Mouse (Mus musculus): Measurements from ENCODE around the gene Fam102a. TPM values are rescaled to one million over a fixed set of nuclear protein-coding genes. Genes with fewer than 3 reads are reported as not detected.
A peak's percentile ranks its signal among the peaks of the same experiment; 100 is the strongest.
"Not testable (repeated sequence)": the region's sequence is repeated elsewhere in the genome, so short reads cannot be mapped to it uniquely, and the experiment has no call there.

The Fam102a gene
- 10 to 100 TPM in 1 of 2 experiments, 1 to 10 TPM in 1; 9.9 to 11.0 TPM for total RNA-seq (2021)

DNA sequence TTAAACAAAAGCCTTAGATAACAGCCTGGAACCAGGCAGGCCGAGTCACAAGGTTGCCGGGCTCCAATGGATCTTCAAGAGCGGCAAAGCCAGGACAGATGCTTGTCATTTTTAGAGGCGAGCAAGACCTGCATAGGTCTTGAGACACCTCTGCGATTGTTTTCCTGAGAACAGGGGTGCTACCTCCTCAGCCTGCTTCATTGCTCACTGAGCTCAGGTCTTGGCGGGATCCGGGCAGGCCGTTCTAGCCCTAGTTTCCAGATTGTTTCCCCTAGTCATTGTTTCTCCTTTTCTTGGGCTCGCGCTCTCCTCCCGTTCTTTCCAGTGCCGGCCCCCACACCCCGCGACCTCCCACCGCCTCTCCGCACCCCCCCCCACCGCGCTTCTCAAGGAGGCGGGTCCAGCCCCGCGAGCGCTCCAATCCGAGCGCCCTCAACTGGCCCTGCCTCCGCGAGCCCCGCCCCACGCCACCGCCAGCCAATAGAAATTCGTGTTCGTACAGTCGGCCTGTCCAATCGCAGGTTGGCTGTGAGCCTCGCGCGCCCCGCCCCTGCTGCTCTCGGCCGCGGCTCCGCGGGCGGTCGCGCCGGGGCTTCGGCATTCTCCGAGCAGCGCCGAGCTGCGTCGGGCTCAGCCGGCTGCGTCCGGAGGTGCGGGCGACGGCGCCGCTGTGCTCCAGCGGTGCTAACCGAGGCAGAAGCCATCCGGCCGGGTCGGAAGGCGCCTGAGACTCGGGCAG lies at the start of gene Fam102a:
Fam102a (plus strand) TSS at position 600 of the 739 bp plus-strand sequence.
- peak; percentile 100 for DNase-seq

DNA sequence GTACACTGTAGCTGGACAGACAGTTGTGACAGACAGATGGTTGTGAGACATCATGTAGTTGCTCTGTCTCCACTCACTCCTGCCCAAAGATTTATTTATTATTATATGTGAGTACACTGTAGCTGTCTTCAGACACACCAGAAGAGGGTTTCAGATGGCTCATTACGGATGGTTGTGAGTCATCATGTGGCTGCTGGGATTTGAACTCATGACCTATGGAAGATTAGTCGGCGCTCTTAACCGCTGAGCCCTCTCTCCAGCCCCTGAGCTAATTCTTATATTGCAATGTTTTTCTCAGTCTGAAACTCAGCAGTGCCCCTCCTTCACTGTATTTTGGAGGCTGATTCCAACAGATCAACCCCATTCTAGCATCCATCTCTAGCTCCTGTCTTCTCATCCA lies 49.4 kb upstream of the Fam102a start:
- no peak for DNase-seq

DNA sequence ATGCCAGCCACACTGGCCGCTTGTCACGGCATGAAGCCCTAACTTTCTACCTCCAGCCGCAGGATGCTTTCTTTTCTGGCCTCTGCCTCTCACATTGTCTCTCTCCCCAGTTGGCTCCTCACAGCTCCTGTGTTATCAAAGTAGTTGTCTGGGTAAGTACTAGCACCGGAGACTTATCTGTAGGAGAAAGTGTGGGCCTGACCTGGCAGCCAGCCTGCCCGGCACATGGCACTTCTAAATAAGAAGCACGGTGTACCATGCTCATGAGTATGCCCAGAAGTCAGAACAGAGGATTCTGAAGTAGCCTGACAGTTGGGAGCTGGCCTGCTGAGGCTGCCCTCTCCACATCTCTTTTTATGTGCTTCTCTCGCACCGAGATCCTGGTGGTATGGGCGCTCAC lies 49.0 kb upstream of the Fam102a start:
- no peak for DNase-seq

DNA sequence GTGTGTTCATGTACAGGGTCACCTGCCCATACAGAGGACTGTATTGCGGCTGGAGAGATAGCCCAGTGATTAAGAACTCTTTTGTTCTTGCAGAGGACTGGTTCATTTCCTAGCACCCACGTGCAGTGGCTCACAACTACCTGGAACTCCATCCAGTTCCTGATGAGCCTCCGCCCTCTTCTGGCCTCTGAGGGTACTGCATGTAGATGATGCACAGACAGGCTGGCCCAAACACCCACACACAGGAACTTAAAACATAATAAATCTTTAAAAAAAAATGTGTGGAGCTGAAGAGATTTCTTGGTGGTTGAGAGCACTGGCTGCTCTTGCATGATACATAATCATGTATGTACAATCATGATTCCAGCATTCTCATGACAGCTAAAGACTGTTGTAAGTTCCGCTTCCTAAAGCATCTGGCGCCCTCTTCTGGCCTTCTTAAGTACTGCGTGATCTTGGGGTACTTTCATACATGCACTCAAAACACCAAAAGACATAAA lies 48.0 kb upstream of the Fam102a start:
- peak; percentile 97 for DNase-seq

DNA sequence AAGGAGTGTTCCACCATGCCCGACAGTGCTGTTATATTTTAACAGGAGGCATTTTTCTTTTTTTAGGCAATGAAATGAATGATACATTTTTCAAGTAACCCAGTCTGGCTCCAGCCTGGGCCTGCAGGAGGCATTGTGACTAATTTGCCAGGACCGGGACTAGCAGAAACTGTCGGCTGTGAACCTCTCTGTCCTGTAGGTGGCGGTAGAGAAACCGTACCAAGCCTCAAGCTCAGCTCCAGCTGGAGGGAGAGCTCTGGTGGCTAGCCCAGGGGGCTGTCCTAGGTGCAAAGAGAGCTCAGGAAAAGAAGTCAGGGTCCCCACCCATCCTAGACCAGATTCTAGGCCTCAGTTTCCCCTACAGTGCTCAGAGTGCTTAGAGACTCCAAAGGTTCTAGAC lies 46.5 kb upstream of the Fam102a start:
- peak; percentile 89 for DNase-seq

DNA sequence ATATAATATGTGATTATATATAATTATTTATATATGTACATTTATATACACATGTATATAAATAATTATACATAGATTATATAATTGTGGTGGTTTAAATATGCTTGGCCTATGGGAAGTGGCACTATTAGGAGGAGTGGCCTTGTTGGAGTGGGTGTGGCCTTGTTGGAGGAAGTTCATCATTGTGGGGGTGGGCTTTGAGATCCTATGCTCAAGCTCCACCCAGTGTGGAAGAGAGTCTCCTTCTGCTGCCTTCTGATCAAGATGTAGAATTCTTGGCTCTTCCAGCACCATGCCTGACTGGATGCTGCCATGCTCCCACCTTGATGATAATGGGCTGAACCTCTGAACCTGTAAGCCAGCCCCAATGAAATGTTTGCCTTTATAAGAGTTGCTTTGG lies 44.4 kb upstream of the Fam102a start:
- DNase-seq = not testable (repeated sequence)

DNA sequence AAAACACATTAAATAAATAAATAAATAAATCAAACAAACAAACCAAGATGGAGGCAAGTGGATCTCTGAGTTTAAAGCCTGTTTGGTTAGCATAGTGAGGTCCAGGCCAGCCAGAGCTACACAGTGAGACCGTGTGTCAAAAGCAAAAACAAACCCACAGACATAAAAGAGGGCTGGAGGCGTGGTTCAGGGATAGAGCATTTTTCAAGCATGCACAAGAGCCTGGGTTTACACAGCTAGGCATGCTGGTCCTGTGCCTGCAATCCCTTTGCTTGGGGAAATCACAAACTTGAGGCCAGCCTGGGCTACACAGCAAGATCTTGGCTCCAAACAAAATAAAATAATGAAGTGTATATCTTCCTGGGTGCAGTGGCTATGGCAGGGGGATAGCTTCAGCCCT lies 42.5 kb upstream of the Fam102a start:
- DNase-seq = no peak

DNA sequence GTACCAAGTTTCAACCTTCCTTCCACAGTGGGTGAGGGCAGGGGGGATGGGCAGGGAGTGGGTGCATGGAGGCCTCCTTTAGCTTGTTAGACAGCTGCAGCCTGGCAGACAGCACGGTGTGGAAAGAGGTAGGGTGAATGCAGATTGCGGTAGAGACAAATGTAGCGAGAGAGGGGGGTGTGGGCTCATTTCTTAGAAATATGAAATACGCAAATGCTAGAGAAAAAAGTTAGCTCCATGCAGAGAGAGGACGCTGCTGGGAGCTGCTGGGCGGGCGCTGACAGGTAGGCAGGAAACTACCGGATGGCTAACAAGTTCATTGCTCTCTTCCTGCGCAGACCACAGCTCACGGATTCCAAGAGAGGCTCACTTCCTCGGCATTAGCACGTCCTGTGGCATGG lies 41.8 kb upstream of the Fam102a start:
- no peak for DNase-seq

DNA sequence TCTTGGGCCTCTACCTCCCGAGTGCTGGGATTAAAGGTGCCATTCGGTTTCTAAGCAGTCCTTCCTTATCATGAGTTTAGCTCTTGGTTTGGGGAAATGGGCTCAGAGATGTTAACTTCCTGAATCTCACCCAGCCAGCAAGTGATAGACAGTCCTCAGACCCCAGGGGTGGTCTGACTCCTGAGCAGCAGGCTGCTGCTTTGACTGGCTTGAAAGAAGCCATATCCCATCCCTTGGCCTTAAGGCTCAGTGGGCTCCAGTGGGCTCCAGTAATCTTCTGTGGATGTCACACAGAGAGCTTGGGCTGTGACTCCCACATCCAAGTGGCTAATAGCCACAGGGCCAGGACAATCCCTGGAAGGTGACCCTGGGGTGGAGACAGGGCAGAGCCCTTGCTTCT lies 40.6 kb upstream of the Fam102a start:
- DNase-seq = no peak

DNA sequence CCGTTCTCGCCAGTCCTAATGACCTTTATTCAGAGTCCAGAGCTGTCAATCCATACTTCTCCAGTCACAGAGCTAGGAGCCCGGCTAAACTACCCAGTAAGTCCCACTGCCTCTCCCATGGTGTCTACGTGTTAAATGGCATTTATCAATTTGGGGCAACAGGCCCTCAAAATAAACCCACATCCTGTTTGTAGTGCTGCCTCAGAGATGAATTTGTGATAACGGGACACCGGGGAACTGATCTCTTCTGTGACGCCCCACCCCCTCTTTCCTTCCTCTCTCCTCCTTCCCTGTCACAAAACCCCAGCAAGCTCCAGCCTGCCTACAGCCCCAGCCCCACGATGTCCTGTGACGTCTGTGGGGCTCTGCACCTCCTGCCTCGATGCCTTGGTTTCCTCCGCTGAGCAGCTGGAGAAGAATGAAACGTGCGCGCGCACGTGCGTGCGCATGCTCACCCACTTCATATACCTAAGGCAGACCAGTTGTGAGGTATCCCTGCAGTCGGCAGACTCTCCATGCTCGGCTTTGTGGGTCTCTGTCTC lies 39.9 kb upstream of the Fam102a start:
- no peak for DNase-seq

DNA sequence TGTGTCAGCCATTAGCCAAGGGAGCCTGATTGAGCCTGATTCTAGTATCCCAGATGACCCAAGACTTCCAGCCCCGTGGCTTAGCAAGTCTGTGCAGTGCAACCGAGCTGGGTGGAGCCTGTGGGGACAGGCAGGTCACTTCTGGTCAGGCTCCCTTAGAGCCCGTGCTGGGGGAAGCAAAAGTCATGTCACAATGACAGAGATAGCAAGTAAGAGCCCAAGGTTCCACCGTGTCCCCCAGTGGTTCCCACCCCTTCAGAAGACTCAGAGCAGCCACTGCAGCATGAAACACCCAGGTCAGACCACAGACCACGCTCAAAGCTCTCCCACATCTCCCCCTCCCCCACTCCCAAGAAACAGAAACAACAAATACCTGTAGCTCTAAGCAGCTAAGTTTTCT lies 38.9 kb upstream of the Fam102a start:
- no peak for DNase-seq

DNA sequence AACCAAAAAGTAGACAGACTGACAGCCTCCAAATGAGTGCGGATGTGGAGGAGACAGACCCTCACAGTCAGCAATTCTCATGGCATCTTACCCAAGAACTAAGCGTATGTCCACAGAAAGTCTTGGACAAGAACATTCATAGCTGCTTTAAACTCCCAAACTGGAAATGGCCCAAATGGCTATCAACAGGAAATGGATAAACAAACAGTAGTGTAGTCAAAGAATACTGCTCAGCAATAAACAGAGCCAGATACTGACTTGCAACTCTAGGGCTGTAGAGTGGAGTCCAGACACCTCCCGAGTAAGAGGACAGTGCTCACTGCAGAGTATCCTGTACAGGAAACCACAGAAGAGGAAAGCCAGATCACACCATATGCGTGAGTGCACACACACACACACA lies 35.8 kb upstream of the Fam102a start:
- DNase-seq = no peak

DNA sequence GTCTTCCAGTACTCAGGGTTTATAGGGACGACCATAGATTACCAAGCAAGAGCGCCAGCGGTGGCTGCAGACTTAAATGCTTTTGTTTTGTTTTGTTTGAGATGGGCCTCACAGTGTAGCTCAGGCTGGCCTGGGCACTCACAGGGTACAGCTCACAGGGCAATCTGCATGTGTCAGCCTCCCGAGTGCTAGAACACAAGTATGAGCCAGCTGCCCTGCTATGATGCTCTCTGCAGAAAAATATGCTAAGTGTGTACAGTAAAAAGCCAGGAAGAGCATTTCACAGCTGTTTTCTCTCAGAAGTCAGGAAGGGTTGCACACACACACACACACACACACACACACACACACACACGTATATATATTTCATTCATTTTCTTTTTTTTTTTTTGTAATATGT lies 34.7 kb upstream of the Fam102a start:
- DNase-seq = no peak

DNA sequence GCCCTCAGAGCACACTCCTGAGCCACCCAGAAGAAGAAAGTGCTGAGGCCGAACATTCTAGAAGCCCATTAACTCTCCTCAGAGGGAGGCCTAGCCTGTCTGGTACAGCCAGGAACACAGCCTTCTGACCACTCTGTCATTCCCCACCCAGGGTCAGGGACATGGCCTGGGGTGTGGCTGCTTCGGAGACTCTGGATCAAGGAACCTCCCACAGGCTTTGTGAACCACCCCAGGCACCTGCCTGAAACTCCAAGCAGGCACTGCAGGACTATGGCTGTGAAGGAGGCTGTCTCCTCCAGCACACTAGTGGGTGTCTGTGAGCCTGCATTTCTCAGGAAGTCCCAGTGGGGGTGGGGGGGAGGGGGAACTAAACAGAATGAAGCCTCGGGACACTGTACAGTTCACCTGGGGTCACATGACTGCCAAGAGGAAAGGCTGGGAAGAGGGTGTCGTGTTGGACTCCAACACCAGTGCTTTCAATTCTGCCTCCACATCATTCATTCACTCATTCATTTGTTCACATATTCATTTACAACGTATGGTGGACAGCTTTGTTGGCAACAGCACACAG lies 33.3 kb upstream of the Fam102a start:
- DNase-seq = no peak

DNA sequence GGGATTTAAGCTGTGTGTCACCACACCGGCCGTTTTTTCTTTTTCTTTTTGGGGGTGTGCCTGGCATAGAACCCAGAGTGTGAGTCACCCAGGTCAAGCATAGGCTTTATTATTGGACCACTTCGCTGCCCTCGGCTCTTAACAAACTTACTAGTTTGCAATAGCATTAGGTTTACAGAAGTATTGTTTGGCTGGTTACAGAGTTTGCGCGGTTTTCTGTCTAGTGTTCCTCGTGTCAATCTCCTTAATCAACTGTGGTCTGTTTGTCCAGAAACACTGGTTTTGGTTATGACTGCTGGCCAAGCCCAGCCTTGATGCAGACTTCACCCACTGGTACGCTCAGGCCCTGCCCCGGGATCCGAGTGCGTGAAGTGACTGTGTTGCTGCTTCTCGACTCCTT lies 32.3 kb upstream of the Fam102a start:
- no peak for DNase-seq

DNA sequence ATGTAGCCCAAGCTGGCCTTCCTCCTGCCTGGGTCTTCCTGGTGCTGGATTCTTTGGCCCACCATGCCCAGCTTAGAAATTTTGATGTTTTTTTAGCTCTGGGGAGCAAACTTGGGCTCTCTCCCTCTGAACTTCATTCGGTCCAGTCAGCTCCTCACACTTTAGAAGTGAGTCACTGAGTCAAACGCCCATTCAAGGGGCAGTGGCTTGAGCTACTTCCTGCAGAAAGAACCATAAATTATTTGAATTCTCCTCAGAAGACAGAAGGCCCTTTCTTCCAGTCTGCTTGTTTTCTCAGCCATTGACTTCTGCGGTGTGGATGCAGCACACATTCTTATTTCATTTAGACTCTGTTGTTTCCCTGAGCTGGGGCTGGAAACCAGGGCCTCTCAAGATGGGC lies 31.5 kb upstream of the Fam102a start:
- DNase-seq = no peak

DNA sequence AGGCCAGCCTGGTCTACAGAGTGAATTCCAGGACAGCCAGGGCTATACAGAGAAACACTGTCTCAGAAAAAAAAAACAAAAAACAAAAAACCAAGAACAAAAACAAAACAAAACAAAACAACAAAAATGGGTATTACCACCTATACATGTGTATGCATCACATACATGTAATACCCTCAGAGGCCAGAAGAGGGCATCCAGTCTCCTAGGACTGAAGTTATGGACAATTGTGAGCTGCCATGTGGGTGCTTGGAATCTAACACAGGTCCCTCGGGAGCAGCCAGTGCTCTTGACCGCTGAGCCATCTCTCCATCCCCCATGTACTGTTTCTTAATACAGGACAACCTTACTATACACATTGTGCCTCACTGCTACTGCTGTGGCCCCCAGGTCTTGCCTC lies 29.6 kb upstream of the Fam102a start:
- no peak for DNase-seq

DNA sequence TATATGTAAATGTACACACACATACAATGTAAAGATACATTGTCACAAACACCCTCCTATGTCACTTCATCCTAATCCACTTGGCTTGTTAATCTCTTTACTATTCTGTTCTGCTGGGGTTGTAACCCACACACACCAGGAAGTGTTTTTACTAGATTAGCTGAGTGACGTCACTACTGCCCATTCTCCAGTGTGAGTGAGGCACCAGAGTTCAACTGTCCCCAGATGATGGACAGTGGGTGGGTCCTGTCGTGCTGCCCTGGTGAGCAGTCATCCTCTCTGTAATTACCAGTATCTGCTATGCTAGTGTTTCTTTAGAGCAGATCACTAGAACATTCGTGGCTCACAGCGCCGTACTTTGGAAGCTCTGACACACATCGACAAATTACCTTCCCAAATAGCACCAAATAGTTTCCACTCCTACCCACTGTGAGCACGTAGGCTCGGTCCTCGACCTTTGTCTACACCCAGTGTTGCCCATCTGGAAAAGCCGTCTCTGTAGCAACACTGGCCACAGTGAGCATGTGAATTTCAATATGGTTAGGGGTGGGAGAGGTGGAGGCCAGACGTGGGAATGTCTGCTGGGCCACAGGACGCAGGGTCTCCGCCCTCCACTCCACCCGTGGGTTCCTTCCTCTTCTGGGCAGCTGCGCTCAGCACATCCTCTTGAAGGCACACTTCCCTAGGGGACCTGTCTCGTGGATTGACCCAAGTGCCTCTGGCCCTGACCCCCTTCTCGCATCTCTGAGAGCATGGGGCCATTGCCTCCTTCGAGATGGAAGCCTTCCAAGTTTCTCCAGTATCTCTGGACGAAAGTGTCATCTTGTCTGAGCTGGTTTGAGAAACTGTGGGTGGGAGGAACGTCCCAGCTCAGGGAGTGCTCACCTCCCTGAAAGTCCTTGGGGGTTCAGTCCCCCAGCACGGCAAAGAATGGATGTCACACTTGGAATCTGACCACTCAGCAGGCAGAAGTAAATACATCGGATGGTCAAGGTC lies 28.2 kb upstream of the Fam102a start:
- peak; percentile 29 for DNase-seq

DNA sequence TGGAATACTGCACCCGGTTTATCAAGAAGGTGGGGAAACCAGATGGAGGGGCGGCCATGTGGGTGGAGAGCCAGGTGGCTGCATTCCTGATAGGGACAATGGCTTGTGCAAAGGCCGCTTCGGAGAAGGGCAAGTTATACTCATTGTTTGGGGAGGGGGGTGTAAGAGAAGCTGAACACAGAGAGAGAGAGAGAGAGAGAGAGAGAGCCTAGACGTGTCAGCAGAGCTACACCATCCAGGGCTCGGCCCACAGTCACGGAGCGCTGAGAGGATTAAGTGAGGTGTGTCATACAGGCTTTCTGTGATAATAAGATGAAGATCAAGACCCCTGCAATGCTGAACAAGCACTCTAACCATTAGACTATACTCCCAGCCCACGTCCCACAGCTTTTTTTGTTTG lies 27.2 kb upstream of the Fam102a start:
- DNase-seq = no peak

DNA sequence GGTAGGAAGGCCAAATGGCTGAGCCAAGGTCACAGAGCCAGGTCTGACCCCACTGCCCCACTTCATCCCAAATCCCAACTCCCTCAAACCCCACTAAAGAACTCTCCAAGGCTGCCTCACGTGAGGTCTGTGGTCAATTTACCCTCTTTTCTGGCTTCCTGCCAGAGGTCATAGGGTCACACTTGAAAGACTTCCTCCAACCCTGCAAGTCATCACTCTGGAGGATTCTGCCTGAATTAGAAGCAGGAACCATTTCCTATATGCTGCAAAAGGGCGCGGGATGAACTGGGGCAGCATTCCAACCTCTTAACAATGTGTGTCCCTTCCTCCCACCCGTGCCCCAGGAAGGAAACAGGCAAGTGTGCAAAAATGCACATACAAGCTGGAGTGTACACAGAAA lies 25.8 kb upstream of the Fam102a start:
- DNase-seq = peak; percentile 69

DNA sequence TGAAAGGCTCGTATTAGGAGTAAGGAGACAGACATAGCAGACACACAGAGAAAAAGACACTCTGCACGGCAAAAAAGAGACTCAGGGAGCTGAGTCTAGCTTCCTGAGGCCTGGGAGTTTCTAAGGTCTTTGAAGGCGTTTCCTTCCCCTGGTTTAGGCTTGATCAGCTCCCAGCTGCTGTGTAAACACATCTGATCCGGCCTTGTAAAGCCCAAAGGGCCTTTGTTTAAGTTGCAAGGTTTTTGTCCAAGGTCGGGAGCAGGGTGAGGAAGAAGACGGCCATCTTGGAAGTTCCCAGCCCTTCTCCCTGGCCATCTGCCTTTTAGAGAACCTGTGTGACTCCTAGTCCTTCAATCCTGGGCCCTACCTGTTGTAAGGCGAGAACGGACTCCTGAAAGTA lies 25.2 kb upstream of the Fam102a start:
- DNase-seq = no peak

DNA sequence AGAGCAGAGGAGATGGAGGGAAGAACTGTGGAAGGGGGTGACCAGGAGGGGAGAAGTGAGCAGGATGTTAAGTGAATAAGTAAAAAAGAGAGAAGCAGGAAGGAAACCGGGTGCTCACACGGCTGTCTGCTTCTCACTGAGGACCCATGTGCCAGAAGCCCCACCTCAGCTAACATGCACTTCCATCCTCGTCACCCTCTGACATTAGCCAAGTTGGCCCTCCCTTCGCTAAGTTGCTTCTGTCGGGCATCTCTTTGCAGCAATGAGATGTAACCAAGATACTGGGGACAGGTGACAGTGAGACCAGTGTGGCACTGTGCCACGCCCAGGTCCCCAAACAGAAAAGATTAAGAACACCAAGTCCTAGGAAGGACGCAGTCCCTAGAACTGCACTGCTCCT lies 22.5 kb upstream of the Fam102a start:
- DNase-seq = no peak

DNA sequence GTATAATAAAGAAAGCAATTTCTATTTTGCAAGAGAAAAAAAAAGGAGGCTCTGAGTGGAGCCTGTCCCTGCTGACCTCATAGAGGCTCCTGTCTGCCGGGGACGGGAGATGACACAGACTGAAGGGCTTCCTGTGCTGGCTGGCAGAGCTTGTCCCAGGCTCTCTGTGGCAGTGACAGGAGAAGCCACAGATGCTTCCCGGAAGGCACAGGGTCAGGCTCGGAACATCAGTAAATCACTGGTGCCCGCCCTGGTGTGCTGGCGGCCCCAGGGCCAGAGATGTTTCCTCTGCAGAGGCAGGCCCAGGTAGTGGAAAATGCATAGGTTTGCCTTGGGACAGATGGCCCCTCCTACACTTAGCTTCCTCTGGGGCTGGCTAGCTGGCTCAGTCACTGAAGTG lies 20.8 kb upstream of the Fam102a start:
- no peak for DNase-seq

Measured in heart, postnatal 4 days (tissue).